Mouse (Mus musculus) embryonic facial prominence, embryonic 10.5 days (tissue): Measurements from ENCODE around the gene Cpn2. TPM values are rescaled to one million over a fixed set of nuclear protein-coding genes. Genes with fewer than 3 reads are reported as not detected.
A peak's percentile ranks its signal among the peaks of the same experiment; 100 is the strongest.

Experiments
- DNase-seq: peaks from one replicate; pipeline ENCODE4 v3.0.0-alpha.2; 2017; ENCODE audit warnings: low spot score
- H3K27ac ChIP-seq: fragments of 300-500 bp; sonication (generic); replicated peaks from 2 replicates; pipeline ENCODE4 v1.5.1; 2016; ENCODE audit warnings: mild to moderate bottlenecking
- H3K27me3 ChIP-seq: fragments of 300-500 bp; sonication (generic); replicated peaks from 2 replicates; pipeline ENCODE4 v1.6.1; 2016; ENCODE audit warnings: low read depth, mild to moderate bottlenecking; ENCODE audit not compliant: poor library complexity, severe bottlenecking
- H3K36me3 ChIP-seq: fragments of 300-500 bp; sonication (generic); replicated peaks from 2 replicates; pipeline ENCODE4 v1.6.1; 2016; ENCODE audit warnings: mild to moderate bottlenecking, moderate library complexity
- H3K4me1 ChIP-seq: fragments of 300-500 bp; sonication (generic); 2 replicates; pipeline ENCODE4 v1.6.1; 2016
- H3K4me3 ChIP-seq: fragments of 300-500 bp; sonication (generic); 2 replicates; pipeline ENCODE4 v1.5.1; 2016; ENCODE audit warnings: mild to moderate bottlenecking, moderate library complexity
- H3K9me3 ChIP-seq: fragments of 300-500 bp; sonication (generic); 2 replicates; pipeline ENCODE4 v1.6.1; 2016; ENCODE audit warnings: mild to moderate bottlenecking
- WGBS: fragments of 180-500 bp; shearing (Covaris S2); methylation state at CpG from one replicate; pipeline ENCODE4 v1.1.7; 2016; 5-methylcytosine and 5-hydroxymethylcytosine counted together
- polyA plus RNA-seq: library from polyadenylated mRNA; unstranded; fragments of >200 nt; fragmentation: Nextera tagmentation; extraction: Ambion mirVana; gene quantifications from 2 replicates; pipeline ENCODE4 v1.2.1, GENCODE M21; 2016

The Cpn2 gene
- polyA plus RNA-seq, 1 experiment from 2014 or later, result not detected

DNA sequence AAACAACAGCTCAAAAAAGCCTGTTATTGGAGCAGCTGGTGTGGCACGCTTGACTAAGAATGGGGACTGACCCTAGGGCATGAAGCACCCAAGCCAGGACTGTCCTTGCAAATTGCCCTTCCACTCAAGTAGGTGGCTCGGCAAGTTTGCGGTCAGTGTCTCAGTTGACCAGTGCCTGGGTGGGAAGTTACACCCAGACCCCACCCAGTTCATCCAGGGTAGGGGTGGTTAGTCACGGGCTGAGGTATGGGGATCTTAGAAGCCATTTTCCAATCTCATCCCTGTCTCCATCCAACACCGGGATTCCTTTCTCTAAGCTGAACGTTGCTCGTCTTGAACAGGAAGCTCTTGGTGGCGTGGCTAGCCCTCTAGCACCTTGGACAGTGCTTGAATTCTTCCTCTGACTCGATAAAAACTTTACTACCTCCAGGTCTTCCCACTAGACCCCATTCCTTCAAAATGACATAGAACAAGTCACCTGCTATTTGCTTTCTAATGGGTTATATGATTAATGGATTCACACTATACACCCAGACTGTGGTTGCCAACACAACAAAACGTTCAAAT lies 32.5 kb upstream of the Cpn2 start:
- Histone ChIP-seq H3K27ac (no peak overlapping the region), H3K4me3 (no peak overlapping the region), H3K36me3 (no peaks in the 10 kb centered on the region), H3K9me3 (no peaks in the 10 kb centered on the region), H3K27me3 (peaks cover 24% of the 10 kb centered on the region), H3K4me1 (no peaks in the 10 kb centered on the region)
- WGBS, result 69% methylated on average over 10 of the region's 10 CpGs
- DNase-seq, result no peak

DNA sequence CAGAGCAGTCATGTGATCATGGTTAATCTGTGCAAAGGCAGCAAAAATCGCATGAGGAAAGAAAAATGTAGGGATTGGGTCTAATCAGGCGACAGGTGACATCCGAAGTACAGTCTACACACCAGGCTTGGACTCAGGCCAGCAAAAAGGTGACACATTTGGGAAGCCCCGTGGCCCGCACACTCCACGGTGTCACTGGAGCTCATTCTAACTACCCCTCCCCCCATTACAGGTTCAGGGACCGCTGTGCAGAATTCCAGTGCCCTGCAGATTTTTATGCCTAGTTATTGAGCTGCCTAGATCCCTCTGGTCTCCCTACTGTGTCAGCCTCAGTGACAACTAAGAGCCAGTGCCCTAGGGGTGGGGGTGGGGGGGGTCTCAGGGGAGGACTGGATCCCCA lies 30.2 kb upstream of the Cpn2 start:
- no peaks in the 10 kb centered on the region for H3K9me3 ChIP-seq
- DNase-seq, result no peak
- no peak overlapping the region for H3K27ac ChIP-seq
- H3K4me1 ChIP-seq, result no peaks in the 10 kb centered on the region
- no peaks in the 10 kb centered on the region for H3K36me3 ChIP-seq
- H3K27me3 ChIP-seq, result peaks cover 3% of the 10 kb centered on the region; the same call in 1 of the 2 replicates
- H3K4me3 ChIP-seq, result no peak overlapping the region
- WGBS, result 89% methylated on average over 7 of the region's 7 CpGs

DNA sequence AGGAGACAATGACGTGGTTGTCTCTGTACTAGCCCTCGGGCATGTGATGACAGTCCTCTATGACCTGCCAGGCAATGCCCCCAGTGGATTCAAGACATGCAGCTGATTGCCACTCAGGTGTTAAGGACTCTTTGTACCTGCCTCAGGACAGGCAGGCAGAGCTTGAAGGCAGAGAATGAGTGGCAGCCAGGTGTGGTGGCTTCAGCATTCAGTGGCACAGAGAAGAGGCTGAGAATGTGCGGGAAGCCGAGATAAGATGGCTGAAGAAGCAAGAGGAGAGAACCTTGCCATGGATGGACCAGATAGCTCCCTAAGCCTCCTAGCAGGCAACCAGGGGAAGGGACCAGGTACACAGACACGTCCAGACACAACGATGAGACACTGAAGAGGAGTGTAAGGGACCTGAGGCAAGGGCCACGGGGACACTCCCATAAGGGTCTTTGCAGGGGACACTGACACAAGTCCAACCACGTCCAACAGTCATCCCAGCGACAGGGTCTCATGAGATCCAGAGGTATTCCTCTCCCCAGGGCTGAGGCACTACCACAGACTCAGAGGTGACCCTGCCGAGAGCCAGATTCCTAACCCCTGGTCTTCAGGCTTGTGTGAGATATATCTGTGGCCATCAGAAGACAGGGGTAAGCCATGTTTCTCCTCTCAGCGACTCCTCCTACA lies 29.4 kb upstream of the Cpn2 start:
- H3K27ac ChIP-seq, result no peak overlapping the region
- H3K9me3 ChIP-seq, result no peaks in the 10 kb centered on the region
- no peak for DNase-seq
- no peaks in the 10 kb centered on the region for H3K27me3 ChIP-seq
- H3K4me1 ChIP-seq, result no peaks in the 10 kb centered on the region
- H3K4me3 ChIP-seq, result no peak overlapping the region
- 87% methylated on average over 11 of the region's 11 CpGs for WGBS
- H3K36me3 ChIP-seq, result no peaks in the 10 kb centered on the region

DNA sequence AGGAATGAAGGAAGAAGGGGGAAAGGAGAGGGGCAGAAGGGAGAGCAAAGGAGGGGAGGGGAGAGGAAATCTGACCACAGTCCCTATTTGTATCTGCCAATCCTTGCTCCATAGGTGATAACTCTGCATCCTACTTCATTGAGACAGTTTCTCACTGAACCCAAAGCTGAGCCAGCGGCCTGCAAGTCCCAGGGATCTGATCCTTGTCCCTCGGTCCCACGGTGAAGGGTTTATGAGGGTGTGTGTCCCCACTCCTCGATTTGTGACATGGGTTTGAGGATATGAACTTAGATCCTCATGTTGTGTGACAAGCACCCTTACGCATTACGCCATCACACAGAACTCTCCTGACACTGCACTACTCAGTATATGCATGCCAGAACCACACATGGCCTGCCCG lies 27.8 kb upstream of the Cpn2 start:
- Histone ChIP-seq H3K27ac (no peak overlapping the region), H3K27me3 (0 out of 2 replicates have a peak, but pooled peaks cover 4% of the 10 kb centered on the region), H3K9me3 (no peaks in the 10 kb centered on the region), H3K4me3 (no peak overlapping the region), H3K4me1 (no peaks in the 10 kb centered on the region), H3K36me3 (no peaks in the 10 kb centered on the region)
- WGBS, result 93% methylated on average over 7 of the region's 7 CpGs
- no peak for DNase-seq

DNA sequence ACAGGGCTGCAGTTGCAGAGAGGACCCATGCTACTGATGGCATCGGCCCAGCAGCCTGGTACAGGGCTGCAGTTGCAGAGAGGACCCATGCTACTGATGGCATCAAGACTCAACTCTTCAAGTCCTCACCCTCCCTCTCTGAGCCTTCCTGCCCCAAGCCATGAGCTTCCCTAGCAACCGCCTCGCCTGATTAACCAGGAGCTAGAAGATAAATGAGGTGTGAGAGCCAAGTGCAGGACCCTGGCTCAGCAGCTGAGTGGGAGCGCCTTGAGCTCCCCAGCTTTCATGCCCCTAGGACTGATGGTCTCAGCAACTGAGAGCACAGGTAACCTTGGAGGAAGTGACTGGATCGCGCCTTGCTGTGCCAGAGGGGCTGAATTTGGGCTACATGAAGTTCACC lies 23.1 kb upstream of the Cpn2 start:
- H3K36me3 ChIP-seq, result no peaks in the 10 kb centered on the region
- 83% methylated on average over 6 of the region's 6 CpGs for WGBS
- no peak overlapping the region for H3K4me3 ChIP-seq
- peaks cover 13% of the 10 kb centered on the region for H3K4me1 ChIP-seq
- H3K9me3 ChIP-seq, result no peaks in the 10 kb centered on the region
- no peak for DNase-seq
- no peak overlapping the region for H3K27ac ChIP-seq
- H3K27me3 ChIP-seq, result peaks cover 23% of the 10 kb centered on the region

DNA sequence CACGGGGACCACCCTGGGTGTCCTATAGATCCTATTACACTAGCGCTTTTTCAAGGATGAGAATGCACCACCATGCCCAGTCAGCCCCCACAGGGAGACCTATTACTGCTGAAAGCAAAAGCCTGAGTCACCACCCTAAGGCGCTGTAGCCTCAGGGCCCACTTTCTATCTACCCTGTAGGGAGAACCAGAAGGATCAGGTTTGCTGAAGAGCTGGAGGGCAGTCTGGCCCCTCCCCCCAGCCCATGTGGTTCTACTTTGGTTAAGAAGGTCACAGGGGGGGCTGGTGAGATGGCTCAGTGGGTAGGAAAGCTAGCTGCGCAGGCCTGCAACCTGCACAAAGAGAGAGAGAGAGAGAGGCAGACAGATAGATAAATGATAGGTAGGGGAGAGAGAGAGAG lies 18.4 kb upstream of the Cpn2 start:
- WGBS, result 35% methylated on average over 4 of the region's 4 CpGs
- peak; percentile 72 for DNase-seq
- Histone ChIP-seq H3K36me3 (no peaks in the 10 kb centered on the region), H3K27me3 (peaks cover 71% of the 10 kb centered on the region), H3K27ac (peak overlapping the region; percentile 51), H3K4me3 (no peak overlapping the region), H3K4me1 (peaks cover 49% of the 10 kb centered on the region), H3K9me3 (no peaks in the 10 kb centered on the region)

DNA sequence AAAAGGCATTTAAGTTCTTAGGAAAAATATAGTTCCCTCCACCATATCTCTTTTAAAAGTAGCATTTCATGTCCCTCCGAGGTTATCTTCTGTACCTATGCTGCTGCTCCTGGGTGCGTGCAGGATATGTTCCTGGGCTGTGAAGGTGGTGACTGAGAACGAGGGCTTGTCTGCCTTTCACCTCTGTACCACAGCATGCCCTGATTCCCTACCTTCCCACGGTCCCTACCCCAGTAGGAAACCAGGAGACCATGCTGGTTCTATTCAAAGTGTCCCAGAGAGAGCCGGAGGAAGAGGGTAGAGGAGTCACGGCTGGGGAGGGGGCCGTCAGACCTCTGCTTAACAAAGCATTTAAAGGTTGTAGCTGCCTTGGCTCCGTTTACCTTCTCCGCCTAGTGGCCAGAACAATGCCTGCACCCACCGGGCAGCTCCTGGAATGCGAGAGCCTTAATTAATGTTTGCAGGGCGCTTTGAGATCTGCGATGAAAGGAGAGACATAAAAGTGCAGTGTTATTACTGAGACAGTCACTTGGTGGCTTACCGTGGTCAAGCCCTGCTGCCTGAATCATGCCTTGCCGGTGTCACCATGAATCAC lies 16.5 kb upstream of the Cpn2 start:
- no peaks in the 10 kb centered on the region for H3K36me3 ChIP-seq
- peak overlapping the region; percentile 54 for H3K4me3 ChIP-seq
- WGBS, result 2% methylated on average over 15 of the region's 15 CpGs
- peak; percentile 86 for DNase-seq
- H3K27ac ChIP-seq, result no peak overlapping the region
- no peaks in the 10 kb centered on the region for H3K9me3 ChIP-seq
- peaks cover 66% of the 10 kb centered on the region for H3K27me3 ChIP-seq
- peaks cover 58% of the 10 kb centered on the region for H3K4me1 ChIP-seq

DNA sequence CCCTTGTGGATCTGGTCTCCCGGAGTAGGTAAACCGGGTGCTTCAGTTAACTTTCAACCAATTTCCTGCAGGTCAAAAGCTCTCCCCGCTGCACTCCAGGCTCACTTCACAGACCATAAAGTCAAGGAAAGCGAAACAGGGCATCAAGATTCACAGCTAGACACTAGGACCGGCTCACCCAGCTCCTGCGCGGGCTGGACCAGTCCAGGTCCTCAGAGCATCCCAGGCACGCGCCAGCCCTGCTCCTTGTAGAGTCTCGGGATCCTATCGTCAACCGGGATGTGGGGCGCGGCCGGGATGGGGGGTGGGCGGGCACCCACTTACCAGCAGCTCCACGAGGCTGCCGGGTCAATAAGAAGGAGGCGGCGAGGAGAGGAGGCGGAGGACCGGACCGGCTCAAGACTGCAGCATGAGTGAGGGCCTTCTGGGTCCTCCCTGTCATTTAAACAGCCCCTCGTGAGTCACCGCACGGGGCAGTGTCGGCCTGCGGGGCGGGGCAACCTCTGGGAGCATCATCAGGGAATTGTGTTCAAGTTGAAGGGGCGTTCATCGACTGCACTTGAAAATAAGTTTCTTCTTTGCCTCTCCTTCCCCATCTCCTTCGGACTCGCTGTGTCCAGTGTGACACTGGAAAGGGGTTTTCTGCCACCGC lies 15.7 kb upstream of the Cpn2 start, which contains the start of gene Lrrc15:
TSS of gene Lrrc15 (minus strand) at position 413 of the 652 bp plus-strand sequence.
- WGBS, result 8% methylated on average over 34 of the region's 34 CpGs
- H3K9me3 ChIP-seq, result no peaks in the 10 kb centered on the region
- peaks cover 63% of the 10 kb centered on the region for H3K4me1 ChIP-seq
- DNase-seq, result peak; percentile 75
- H3K36me3 ChIP-seq, result no peaks in the 10 kb centered on the region
- peak within 1 kb of the TSS; percentile 54 for H3K4me3 ChIP-seq
- peak within 1 kb of the TSS; percentile 40; the same call in 1 of the 2 replicates for H3K27ac ChIP-seq
- H3K27me3 ChIP-seq, result peaks cover 59% of the 10 kb centered on the region

DNA sequence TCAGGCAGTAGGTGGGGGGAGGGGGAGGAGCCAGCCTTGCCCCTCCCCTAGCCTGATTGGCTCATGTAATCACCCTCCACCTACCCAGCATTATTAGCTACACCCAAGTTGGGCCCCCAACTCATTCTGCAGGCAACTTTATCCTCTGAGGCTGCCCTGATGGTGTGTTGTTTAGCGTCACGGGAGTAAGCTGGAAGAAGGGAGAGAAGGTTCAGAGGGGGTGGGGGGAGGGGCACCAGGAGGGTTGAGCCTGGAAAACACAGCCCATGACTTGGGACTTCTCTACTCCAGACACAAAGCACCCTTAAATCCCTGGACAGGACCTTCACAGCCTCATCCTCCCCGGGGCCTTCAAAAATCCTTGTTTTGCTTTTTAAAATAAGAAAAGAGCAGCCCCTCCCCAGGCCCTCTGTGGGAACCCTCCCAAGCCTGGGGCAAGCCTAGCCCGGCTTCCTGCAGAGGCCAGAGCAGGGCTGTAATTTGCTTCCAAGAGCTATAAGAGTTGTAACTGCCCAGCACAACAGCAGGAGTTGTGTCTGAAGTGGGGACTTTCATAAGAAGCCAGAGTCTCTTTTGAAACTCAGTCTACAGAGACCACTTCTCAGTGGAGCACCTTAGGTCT lies 13.5 kb upstream of the Cpn2 start:
- DNase-seq, result peak; percentile 33
- H3K4me1 ChIP-seq, result peaks cover 64% of the 10 kb centered on the region
- H3K36me3 ChIP-seq, result no peaks in the 10 kb centered on the region
- 4% methylated on average over 4 of the region's 4 CpGs for WGBS
- peaks cover 51% of the 10 kb centered on the region for H3K27me3 ChIP-seq
- peak overlapping the region; percentile 28; the same call in 1 of the 2 replicates for H3K4me3 ChIP-seq
- no peaks in the 10 kb centered on the region for H3K9me3 ChIP-seq
- peak overlapping the region; percentile 71 for H3K27ac ChIP-seq

DNA sequence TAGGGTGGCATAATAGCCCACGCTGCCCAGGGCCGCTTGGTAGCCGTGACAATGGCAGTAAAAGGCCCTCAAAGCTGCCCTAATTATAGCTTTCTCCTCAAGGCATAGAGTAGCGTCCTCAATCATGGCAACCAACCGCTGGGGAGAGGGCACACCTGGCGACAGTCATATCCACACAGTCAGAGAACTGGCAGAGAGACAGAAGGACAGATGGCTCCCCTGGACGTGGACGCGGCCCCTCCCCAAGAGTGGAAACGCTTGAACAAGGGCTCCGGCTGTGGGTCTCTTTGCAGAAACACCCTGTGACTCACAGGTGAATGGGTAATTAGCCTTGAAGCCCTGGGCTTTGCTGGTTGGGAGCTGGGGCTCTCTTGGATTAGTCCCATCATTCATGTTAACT lies 11.1 kb upstream of the Cpn2 start:
- no peak for DNase-seq
- H3K4me1 ChIP-seq, result peaks cover 52% of the 10 kb centered on the region
- H3K36me3 ChIP-seq, result no peaks in the 10 kb centered on the region
- peaks cover 27% of the 10 kb centered on the region for H3K27me3 ChIP-seq
- H3K9me3 ChIP-seq, result no peaks in the 10 kb centered on the region
- 88% methylated on average over 11 of the region's 11 CpGs for WGBS
- H3K27ac ChIP-seq, result 0 out of 2 replicates have a peak overlapping the region, but pooled peaks have one; percentile 45
- no peak overlapping the region for H3K4me3 ChIP-seq

DNA sequence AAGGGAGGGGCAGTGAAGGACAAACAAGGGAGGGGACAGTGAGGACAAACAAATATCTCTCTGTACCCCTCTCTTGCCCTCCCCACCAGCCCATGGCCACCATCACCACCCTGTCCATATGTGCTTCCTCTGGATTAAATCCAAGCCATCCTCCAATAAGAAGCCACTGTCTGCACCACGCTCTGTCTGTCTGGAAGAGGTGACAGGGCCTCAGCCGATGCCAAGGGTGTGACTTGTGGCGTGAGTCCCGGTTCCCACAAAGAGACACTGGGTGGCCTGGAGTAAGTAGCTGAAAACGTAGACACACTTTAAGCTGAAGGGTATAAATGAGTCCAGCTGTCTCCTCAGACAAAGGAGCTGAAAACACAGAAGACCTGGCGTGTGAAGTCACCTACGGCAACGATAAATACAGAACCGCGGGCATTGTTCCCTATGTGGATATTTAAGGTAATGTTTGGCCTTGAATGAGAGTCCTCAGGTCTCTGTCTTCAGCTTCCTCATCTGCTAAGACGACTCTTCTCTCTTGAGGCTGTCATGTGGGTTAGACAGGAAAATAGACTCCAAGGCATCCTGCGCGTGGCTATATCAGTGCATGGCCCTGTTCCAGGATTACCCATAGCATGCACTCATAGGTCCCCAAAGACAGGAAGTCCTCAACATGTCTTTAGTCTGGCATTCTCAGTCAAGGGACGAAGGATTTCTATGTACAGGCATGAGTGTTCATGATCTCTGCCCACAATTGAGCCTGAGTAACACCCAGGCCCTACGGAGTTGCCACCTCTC lies 8.4 kb upstream of the Cpn2 start:
- DNase-seq, result no peak
- Histone ChIP-seq H3K27ac (no peak overlapping the region), H3K27me3 (peaks cover under 1% of the 10 kb centered on the region; the same call in 1 of the 2 replicates), H3K9me3 (no peaks in the 10 kb centered on the region), H3K4me3 (no peak overlapping the region), H3K36me3 (no peaks in the 10 kb centered on the region), H3K4me1 (peaks cover 54% of the 10 kb centered on the region)
- 86% methylated on average over 15 of the region's 15 CpGs for WGBS

DNA sequence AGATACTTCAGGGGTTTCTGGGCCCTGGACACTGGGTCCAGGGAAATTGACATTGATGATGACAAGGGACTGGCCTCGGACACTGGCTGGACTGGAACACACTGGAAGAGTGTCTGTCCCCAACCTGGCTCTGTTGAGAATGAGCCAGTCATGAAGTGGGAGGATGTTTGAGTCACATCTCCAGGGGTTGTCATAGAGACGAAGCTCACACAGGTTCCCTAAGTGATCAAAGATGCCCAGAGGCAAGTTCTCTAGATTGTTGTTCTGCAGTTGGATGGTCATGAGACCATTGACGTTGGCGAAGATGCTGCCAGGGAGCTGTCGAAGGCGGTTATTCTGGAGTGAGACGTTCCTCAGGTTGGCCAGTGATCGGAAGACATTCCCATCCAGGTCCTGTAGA lies 5.8 kb upstream of the Cpn2 start:
- Histone ChIP-seq H3K9me3 (no peaks in the 10 kb centered on the region), H3K27ac (no peak overlapping the region), H3K4me1 (peaks cover 41% of the 10 kb centered on the region), H3K27me3 (peaks cover 5% of the 10 kb centered on the region; the same call in 1 of the 2 replicates), H3K4me3 (no peak overlapping the region), H3K36me3 (no peaks in the 10 kb centered on the region)
- no peak for DNase-seq
- WGBS, result 93% methylated on average over 8 of the region's 8 CpGs
